Mouse (Mus musculus) left cerebral cortex, postnatal 25 days (tissue): ENCODE measurements around the gene Ica1. TPM values are rescaled to one million over a fixed set of nuclear protein-coding genes. Genes with fewer than 3 reads are reported as not detected.

Experiments
- DNase-seq, 2 experiments: peaks; one replicate each; pipeline ENCODE4 v3.0.0; 2022; ENCODE audit warnings: low spot score in 2 of 2, mixed read lengths in 1 of 2
- intact Hi-C: fragments of 180-260 bp; cut with DNase I; formaldehyde crosslinking; loops from one replicate; pipeline ENCODE4 v1.15.1; 2025
- total RNA-seq, 2 experiments: library from RNA; stranded (reverse); gene quantifications; 2 replicates each; pipeline ENCODE4 v1.2.3; 2021

The Ica1 gene
- total RNA-seq, 2 experiments from 2014 or later = 61.9 to 62.3 TPM

DNA sequence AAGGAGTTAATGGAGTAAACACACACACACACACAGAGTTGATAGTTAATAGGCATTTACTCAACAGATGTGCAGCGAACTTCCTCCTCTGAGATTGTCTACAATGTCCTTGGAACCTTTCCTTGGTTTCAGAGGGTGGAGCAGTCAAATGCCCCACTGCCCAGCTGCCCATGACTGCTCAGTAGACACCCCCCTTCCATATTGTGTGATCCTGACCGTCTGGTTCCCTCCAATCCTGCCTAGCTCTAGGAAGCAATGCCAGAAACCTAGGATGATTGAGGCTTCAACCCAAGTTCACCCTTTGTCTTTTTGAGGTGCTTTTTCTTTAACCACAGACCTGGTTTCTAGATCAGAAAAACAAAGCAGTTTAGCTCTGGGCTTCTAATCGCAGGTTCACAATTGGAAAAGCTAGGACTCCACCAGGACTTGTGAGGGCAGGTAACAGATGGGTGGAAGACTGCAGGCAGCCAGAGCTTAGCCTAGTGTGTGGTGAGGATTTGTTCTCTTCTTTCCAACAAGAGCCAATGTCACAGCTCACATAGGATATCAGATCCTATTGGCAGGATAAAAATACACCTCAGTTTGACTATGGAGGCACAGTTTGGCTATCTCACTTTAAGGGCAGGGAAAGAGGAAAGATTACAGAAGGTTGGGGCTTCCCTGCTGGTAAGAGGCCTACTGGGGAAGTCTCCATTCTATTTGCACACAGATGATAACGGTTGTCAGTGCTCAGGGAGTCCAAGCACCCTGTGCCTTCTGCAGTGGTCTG, 158.5 kb downstream of the Ica1 start:
- no peak for DNase-seq
- intact Hi-C loops = no loop called here

DNA sequence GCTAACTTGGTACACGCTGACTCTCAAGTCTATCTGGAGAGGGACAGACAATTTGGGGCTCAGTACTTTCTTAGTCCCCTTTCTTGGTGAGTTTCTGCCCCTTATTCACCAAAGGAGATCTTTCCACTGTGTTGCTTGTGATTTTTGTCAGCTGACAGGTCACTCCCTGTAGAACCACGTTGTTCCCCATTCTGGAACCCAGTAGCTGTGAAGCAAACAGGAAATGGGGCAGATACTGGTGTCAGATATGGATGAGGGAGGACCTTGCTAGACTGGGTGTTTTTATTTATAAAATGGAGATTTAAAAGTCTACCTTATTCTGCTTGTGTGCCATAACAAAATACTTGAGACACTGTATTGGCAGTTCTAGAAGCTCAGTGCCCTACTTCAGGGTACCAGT, 160.9 kb downstream of the Ica1 start:
- DNase-seq = no peak
- intact Hi-C loops = no loop called here

DNA sequence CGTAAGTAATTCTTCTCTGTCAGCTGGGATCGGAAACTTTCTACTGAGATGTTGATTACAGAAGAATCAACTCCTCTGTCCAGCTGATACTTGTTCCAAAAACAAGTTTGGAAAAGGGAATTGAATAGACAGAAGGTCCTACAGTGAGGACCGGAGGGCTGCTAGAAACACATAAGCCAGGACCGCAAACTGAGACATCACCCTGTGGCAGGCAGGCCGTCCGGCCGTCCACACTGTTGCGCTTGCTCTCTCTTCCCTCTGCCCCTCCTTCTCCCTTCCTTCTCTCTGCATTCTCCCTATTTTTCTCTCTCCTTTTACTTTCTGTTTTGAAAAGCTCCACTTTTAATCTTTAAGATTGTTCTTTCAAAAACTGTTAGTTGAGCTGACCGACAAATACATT, 186.6 kb downstream of the Ica1 start:
- intact Hi-C loops = no loop called here
- DNase-seq = no peak

DNA sequence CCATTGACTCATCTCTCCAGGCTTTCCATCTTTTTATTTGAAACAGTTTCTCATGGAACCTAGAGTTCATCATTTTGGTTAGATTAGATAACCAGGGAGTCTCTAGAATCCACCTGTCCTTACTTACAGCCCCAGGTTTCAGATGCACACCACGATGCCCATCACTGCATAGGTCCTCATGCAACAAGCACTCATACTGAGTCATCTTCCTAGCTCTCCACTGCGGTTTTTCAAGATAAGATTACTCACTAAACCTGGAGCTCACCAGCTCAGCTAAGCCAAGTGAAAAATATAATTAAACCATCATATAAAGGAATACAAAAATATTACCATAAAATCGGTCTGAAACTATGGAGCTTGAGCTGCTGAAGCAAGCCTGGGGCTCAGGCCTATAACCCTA, 194.4 kb downstream of the Ica1 start:
- peak in 1 of 2 experiments; percentile 43 for DNase-seq
- intact Hi-C loops = no loop called here

DNA sequence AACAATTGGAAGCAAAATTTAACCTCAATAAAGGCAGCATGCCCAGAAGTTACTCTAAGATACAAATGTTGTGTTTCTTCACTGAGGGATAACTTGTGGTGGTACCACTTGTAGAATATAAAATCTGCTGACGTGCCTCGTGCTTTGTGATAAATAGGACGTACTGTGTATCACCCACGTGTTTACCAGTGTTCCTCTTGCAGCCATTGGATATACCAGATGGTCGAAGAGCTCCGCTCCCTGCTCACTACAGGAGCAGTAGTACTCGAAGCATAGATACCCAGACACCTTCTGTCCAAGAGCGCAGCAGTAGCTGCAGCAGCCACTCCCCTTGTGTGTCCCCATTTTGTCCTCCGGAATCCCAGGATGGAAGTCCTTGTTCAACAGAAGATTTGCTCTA, 195.9 kb downstream of the Ica1 start:
- peak in 1 of 2 experiments; percentile 25 for DNase-seq
- intact Hi-C loops = no loop called here

Other genes starting within 250 kb of the Ica1 start
- gene Nxph1, start 169.9 kb upstream of the Ica1 start, total RNA-seq = 10 to 100 TPM; 39.6 to 43.0 TPM